Comparison of ENCODE assay signal across 8 mouse cellular contexts in the genomic region with DNA sequence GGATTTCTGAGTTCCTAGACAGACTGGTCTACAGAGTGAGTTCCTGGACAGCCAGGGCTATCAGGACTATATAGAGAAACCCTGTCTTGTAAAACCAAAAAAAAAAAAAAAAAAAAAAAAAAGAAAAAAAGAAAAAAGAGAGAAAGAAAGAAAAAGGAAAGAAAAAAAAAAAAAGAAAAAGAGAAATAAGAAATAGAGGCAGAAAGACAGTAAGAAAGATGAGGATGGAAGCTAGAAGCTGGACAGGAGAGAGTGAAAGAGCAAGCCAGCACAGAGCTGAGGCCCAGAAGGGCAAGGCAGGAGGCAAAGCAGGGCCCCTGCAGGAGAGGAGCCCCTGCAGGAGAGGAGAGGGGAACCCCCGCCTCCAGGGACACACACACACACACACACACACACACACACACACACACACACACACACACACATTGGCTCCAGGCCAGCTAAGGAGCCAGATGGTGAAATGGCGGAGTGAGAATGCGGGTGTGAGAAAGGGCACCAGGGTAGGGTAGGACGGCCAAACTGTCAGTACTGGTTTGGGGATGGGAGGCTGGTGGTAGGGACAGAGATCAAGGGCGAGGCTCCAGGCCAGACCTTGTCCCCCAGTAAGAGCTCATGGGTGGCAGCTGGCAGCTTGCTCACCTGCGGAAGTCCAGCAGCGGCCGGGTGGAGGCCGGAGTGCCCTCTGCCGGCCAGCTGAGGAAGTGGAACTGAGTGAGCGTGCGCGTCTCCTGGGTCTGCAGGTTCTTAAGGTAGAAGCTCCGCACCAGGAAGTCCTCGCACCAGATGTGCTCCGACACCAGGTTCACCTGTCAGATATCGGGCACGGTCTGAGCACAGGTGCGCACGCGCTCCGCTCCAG. TPM values are rescaled to one million over a fixed set of nuclear protein-coding genes. Genes with fewer than 3 reads are reported as not detected.
DNase-seq lines count a peak whose midpoint lies in the region; ATAC-seq and TF ChIP-seq lines count a peak whose summit lies in the region.

No protein-coding gene starts in this region.

- peaks cover 1% of the 10 kb centered on the region for H3K4me1 ChIP-seq in bone marrow, adult 2 months (ENCODE audit: control insufficient read depth, insufficient read depth, low read length)
- H3K4me1 ChIP-seq in embryonic facial prominence, embryonic 14.5 days (ENCODE audit: control insufficient read depth, insufficient read depth, low read length): peaks cover 4% of the 10 kb centered on the region; the same call in 1 of the 2 replicates
- peaks cover 29 to 31% of the 10 kb centered on the region in 2 experiments for H3K4me1 ChIP-seq in heart, embryonic 14.5 days (ENCODE audit: control insufficient read depth in 2 of 2, insufficient read depth in 2 of 2, low read length in 2 of 2)
- H3K4me1 ChIP-seq in kidney, postnatal 0 days (replicated peaks; ENCODE audit: insufficient read depth, low read length): peaks cover 10% of the 10 kb centered on the region; the same call in 1 of the 2 replicates

- no peaks in the 10 kb centered on the region for H3K36me3 ChIP-seq in embryonic facial prominence, embryonic 14.5 days (ENCODE audit: control insufficient read depth, insufficient read depth, low read length)
- H3K36me3 ChIP-seq in heart, embryonic 14.5 days (ENCODE audit: control insufficient read depth, insufficient read depth, low read length): no peaks in the 10 kb centered on the region
- no peaks in the 10 kb centered on the region for H3K36me3 ChIP-seq in kidney, postnatal 0 days (ENCODE audit: insufficient read depth, low read length)

- no peaks in the 10 kb centered on the region for H3K27me3 ChIP-seq in embryonic facial prominence, embryonic 14.5 days (replicated peaks; ENCODE audit: control insufficient read depth, insufficient read depth, low read length)
- H3K27me3 ChIP-seq in heart, embryonic 14.5 days (ENCODE audit: control insufficient read depth, insufficient read depth, low read length): no peaks in the 10 kb centered on the region
- H3K27me3 ChIP-seq in kidney, postnatal 0 days (ENCODE audit: insufficient read depth, low read length): no peaks in the 10 kb centered on the region

- no peak overlapping the region for H3K9ac ChIP-seq in embryonic facial prominence, embryonic 14.5 days (ENCODE audit: low read depth, low read length)
- H3K9ac ChIP-seq in heart, embryonic 14.5 days (ENCODE audit: low read length): peak overlapping the region; percentile 32; the same call in 1 of the 2 replicates
- H3K9ac ChIP-seq in kidney, postnatal 0 days (ENCODE audit: low read depth, low read length): no peak overlapping the region

- H3K4me3 ChIP-seq in bone marrow, adult 2 months (replicated peaks; ENCODE audit: control insufficient read depth, low read depth, low read length): peak overlapping the region; percentile 36
- H3K4me3 ChIP-seq in embryonic facial prominence, embryonic 14.5 days (ENCODE audit: low read depth, low read length): peak overlapping the region; percentile 24
- H3K4me3 ChIP-seq in heart, embryonic 14.5 days (ENCODE audit: control insufficient read depth in 1 of 2, insufficient read depth in 1 of 2, low read depth in 1 of 2, low read length in 2 of 2): peak overlapping the region; percentile 10; a peak in 2 of 4 replicates
- no peak overlapping the region; the same call in 1 of the 2 replicates for H3K4me3 ChIP-seq in kidney, postnatal 0 days (replicated peaks; ENCODE audit: low read depth, low read length)

- TF ChIP-seq POLR2A in bone marrow, adult 2 months (IDR thresholded peaks at IDR 0.05; ENCODE audit: borderline replicate concordance, control insufficient read depth, low read depth, low read length): 0 out of 2 replicates have a peak, but pooled peaks have one; percentile 30

- peak overlapping the region; percentile 53 for H3K4me2 ChIP-seq in embryonic facial prominence, embryonic 14.5 days (ENCODE audit: low read depth, low read length)
- peak overlapping the region; percentile 58 for H3K4me2 ChIP-seq in heart, embryonic 14.5 days (ENCODE audit: low read length)
- peak overlapping the region; percentile 42 for H3K4me2 ChIP-seq in kidney, postnatal 0 days (ENCODE audit: low read length)

- H3K9me3 ChIP-seq in embryonic facial prominence, embryonic 14.5 days (ENCODE audit: control insufficient read depth, low read length): no peaks in the 10 kb centered on the region
- H3K9me3 ChIP-seq in heart, embryonic 14.5 days (ENCODE audit: control insufficient read depth, low read length): no peaks in the 10 kb centered on the region
- H3K9me3 ChIP-seq in kidney, postnatal 0 days (replicated peaks; ENCODE audit: low read length): no peaks in the 10 kb centered on the region

- peak; percentile 37 for ATAC-seq in embryonic facial prominence, embryonic 14.5 days (ENCODE audit: low read depth)
- 0 out of 2 replicates have a peak, but pooled peaks have one; percentile 18 for ATAC-seq in heart, embryonic 14.5 days (ENCODE audit: insufficient number of reproducible peaks, insufficient read depth, low FRiP score, low read depth)
- ATAC-seq in kidney, postnatal 0 days (replicated peaks; ENCODE audit: low FRiP score, low read depth): peak; percentile 42

- 2% methylated on average over 21 of the region's 22 CpGs for WGBS in bone marrow, adult 2 months
- 4% methylated on average over 19 of the region's 22 CpGs for WGBS in embryonic facial prominence, embryonic 14.5 days
- 5% methylated on average over 22 of the region's 22 CpGs for WGBS in heart, embryonic 14.5 days
- 4% methylated on average over 22 of the region's 22 CpGs for WGBS in kidney, postnatal 0 days

- peak; percentile 92 for DNase-seq in CD4-positive, CD25-positive, alpha-beta regulatory T cell, adult 2 months (ENCODE audit: low read depth, low spot score)
- peak; percentile 67 for DNase-seq in embryonic facial prominence, embryonic 14.5 days (ENCODE audit: low spot score)
- peak; percentile 76 for DNase-seq in kidney, postnatal 0 days (ENCODE audit: low spot score)
- DNase-seq in lung, postnatal 25 days (ENCODE audit: low spot score): peak; percentile 89
- DNase-seq in retina, adult 2 months (ENCODE audit: low read depth, low spot score): peak; percentile 61
- DNase-seq in thymus, postnatal 36 days: peak; percentile 88 to 89

- H3K27ac ChIP-seq in bone marrow, adult 2 months (ENCODE audit: control insufficient read depth, insufficient read depth, low read depth, low read length, poor library complexity): peak overlapping the region; percentile 12; the same call in 1 of the 2 replicates
- no peak overlapping the region for H3K27ac ChIP-seq in embryonic facial prominence, embryonic 14.5 days (replicated peaks; ENCODE audit: low read depth, low read length)
- H3K27ac ChIP-seq in heart, embryonic 14.5 days (replicated peaks in 1 of 2; ENCODE audit: control insufficient read depth in 1 of 2, insufficient read depth in 1 of 2, low read depth in 2 of 2, low read length in 2 of 2): no peak overlapping the region
- H3K27ac ChIP-seq in kidney, postnatal 0 days: no peak overlapping the region

- peak; percentile 91 for TF ChIP-seq CTCF in bone marrow, adult 2 months (IDR thresholded peaks at IDR 0.05; ENCODE audit: control insufficient read depth, insufficient read depth, low read length)
- peak; percentile 89 for TF ChIP-seq CTCF in kidney, postnatal 0 days (IDR thresholded peaks at IDR 0.05; ENCODE audit: low read depth)

RNA-seq across cellular contexts. Expression of gene Ptprn, which starts 13.0 kb away (rescaled TPM):
- 1.4 and 4.2 TPM in 2 replicates for polyA plus RNA-seq in bone marrow, adult 2 months (2011; ENCODE audit: insufficient read depth, insufficient read length, low replicate concordance, missing spikeins)
- polyA plus RNA-seq in embryonic facial prominence, embryonic 14.5 days (2014; fragmentation: Nextera tagmentation; extraction: Ambion mirVana): 2.0 and 2.9 TPM in 2 replicates
- polyA plus RNA-seq in heart, embryonic 14.5 days (2014; fragmentation: Nextera tagmentation; extraction: Ambion mirVana): 0.38 and 0.41 TPM in 2 replicates
- polyA plus RNA-seq in kidney, postnatal 0 days (2015; fragmentation: Nextera tagmentation; extraction: Ambion mirVana): 0.08 and 0.13 TPM in 2 replicates

RNA-seq across cellular contexts. Expression of gene Dnajb2, which starts 15.1 kb away (rescaled TPM):
- polyA plus RNA-seq in bone marrow, adult 2 months (2011; ENCODE audit: insufficient read depth, insufficient read length, low replicate concordance, missing spikeins): 85.8 and 119 TPM in 2 replicates
- 20.0 and 21.0 TPM in 2 replicates for polyA plus RNA-seq in embryonic facial prominence, embryonic 14.5 days (2014; fragmentation: Nextera tagmentation; extraction: Ambion mirVana)
- polyA plus RNA-seq in heart, embryonic 14.5 days (2014; fragmentation: Nextera tagmentation; extraction: Ambion mirVana): 16.9 and 17.8 TPM in 2 replicates
- 30.4 and 31.3 TPM in 2 replicates for polyA plus RNA-seq in kidney, postnatal 0 days (2015; fragmentation: Nextera tagmentation; extraction: Ambion mirVana)

RNA-seq across cellular contexts. Expression of gene A630095N17Rik, which starts 19.4 kb away (rescaled TPM):
- not detected in 2 replicates for polyA plus RNA-seq in bone marrow, adult 2 months (2011; ENCODE audit: insufficient read depth, insufficient read length, low replicate concordance, missing spikeins)
- polyA plus RNA-seq in embryonic facial prominence, embryonic 14.5 days (2014; fragmentation: Nextera tagmentation; extraction: Ambion mirVana): not detected in 2 replicates
- not detected in 2 replicates for polyA plus RNA-seq in heart, embryonic 14.5 days (2014; fragmentation: Nextera tagmentation; extraction: Ambion mirVana)
- polyA plus RNA-seq in kidney, postnatal 0 days (2015; fragmentation: Nextera tagmentation; extraction: Ambion mirVana): 0.18 TPM in 1 of 2 replicates, not detected in the other

RNA-seq across cellular contexts. Expression of gene Resp18, which starts 26.9 kb away (rescaled TPM):
- polyA plus RNA-seq in bone marrow, adult 2 months (2011; ENCODE audit: insufficient read depth, insufficient read length, low replicate concordance, missing spikeins): not detected in 2 replicates
- polyA plus RNA-seq in embryonic facial prominence, embryonic 14.5 days (2014; fragmentation: Nextera tagmentation; extraction: Ambion mirVana): 6.0 and 6.9 TPM in 2 replicates
- polyA plus RNA-seq in heart, embryonic 14.5 days (2014; fragmentation: Nextera tagmentation; extraction: Ambion mirVana): 0.53 TPM in 1 of 2 replicates, not detected in the other
- polyA plus RNA-seq in kidney, postnatal 0 days (2015; fragmentation: Nextera tagmentation; extraction: Ambion mirVana): not detected in 2 replicates

RNA-seq across cellular contexts. Expression of gene Tuba4a, which starts 31.7 kb away (rescaled TPM):
- 422 and 591 TPM in 2 replicates for polyA plus RNA-seq in bone marrow, adult 2 months (2011; ENCODE audit: insufficient read depth, insufficient read length, low replicate concordance, missing spikeins)
- 59.6 and 76.1 TPM in 2 replicates for polyA plus RNA-seq in embryonic facial prominence, embryonic 14.5 days (2014; fragmentation: Nextera tagmentation; extraction: Ambion mirVana)
- polyA plus RNA-seq in heart, embryonic 14.5 days (2014; fragmentation: Nextera tagmentation; extraction: Ambion mirVana): 24.6 and 34.3 TPM in 2 replicates
- 171 and 200 TPM in 2 replicates for polyA plus RNA-seq in kidney, postnatal 0 days (2015; fragmentation: Nextera tagmentation; extraction: Ambion mirVana)
